Mouse (Mus musculus) liver, postnatal 0 days (tissue): ENCODE measurements around the gene Cybrd1. TPM values are rescaled to one million over a fixed set of nuclear protein-coding genes. Genes with fewer than 3 reads are reported as not detected.

Experiments used
- ATAC-seq: fragments of 200-750 bp; cut with Nextera tagmentation; 2 replicates; pipeline ENCODE4 v1.8.0; 2017; ENCODE audit warnings: mild to moderate bottlenecking, moderate library complexity
- DNase-seq: peaks from one replicate; pipeline ENCODE4 v3.0.0-alpha.2; 2016
- H3K27ac ChIP-seq: fragments of 300-500 bp; sonication (generic); 2 replicates; pipeline ENCODE4 v1.5.1; 2014; ENCODE audit warnings: antibody characterized with exemption, moderate library complexity, mild to moderate bottlenecking, low read depth
- H3K27me3 ChIP-seq: fragments of 300-500 bp; sonication (generic); 2 replicates; pipeline ENCODE4 v1.6.1; 2014; ENCODE audit warnings: low read length, control low read depth, mixed read lengths; ENCODE audit not compliant: insufficient read depth
- H3K36me3 ChIP-seq: fragments of 300-500 bp; sonication (generic); replicated peaks from 2 replicates; pipeline ENCODE4 v1.6.1; 2014; ENCODE audit warnings: mild to moderate bottlenecking, control low read depth, low read length, moderate library complexity, mixed read lengths; ENCODE audit not compliant: insufficient read depth
- H3K4me1 ChIP-seq: fragments of 300-500 bp; sonication (generic); 2 replicates; pipeline ENCODE4 v1.6.1; 2014; ENCODE audit warnings: antibody characterized with exemption, mild to moderate bottlenecking, control low read depth; ENCODE audit not compliant: insufficient read depth
- H3K4me2 ChIP-seq: fragments of 300-500 bp; sonication (generic); 2 replicates; pipeline ENCODE4 v1.6.1; 2014; ENCODE audit warnings: low read depth, mild to moderate bottlenecking, low read length, moderate library complexity, mixed read lengths
- H3K4me3 ChIP-seq: fragments of 300-500 bp; sonication (generic); 2 replicates; pipeline ENCODE4 v1.5.1; 2014; ENCODE audit warnings: low read depth, low read length
- H3K9ac ChIP-seq: fragments of 300-500 bp; sonication (generic); replicated peaks from 2 replicates; pipeline ENCODE4 v1.6.1; 2014; ENCODE audit warnings: mild to moderate bottlenecking, moderate library complexity
- H3K9me3 ChIP-seq: fragments of 300-500 bp; sonication (generic); 2 replicates; pipeline ENCODE4 v1.6.1; 2016; ENCODE audit warnings: mild to moderate bottlenecking, control low read depth, low read length, mixed read lengths
- CTCF ChIP-seq: sonication (generic); IDR thresholded peaks from 2 replicates; pipeline ENCODE4 v1.5.1; 2016; ENCODE audit warnings: antibody characterized with exemption, low read depth
- EP300 ChIP-seq: IDR thresholded peaks from 2 replicates; pipeline ENCODE4 v1.6.1; 2016; ENCODE audit warnings: antibody characterized with exemption, low read depth, mild to moderate bottlenecking
- WGBS: fragments of 180-500 bp; shearing (Covaris S2); extraction: QIAGEN DNeasy Blood & Tissue Kit; methylation state at CpG from one replicate; pipeline ENCODE4 v1.1.7; 2014; ENCODE audit not compliant: insufficient replicate concordance; 5-methylcytosine and 5-hydroxymethylcytosine counted together
- polyA plus RNA-seq: library from polyadenylated mRNA; unstranded; fragments of >200 nt; fragmentation: Nextera tagmentation; extraction: Ambion mirVana; gene quantifications from 2 replicates; pipeline ENCODE4 v1.2.1, GENCODE M21; 2015

The Cybrd1 gene
- polyA plus RNA-seq, 1 experiment from 2014 or later = 0.22 TPM

DNA sequence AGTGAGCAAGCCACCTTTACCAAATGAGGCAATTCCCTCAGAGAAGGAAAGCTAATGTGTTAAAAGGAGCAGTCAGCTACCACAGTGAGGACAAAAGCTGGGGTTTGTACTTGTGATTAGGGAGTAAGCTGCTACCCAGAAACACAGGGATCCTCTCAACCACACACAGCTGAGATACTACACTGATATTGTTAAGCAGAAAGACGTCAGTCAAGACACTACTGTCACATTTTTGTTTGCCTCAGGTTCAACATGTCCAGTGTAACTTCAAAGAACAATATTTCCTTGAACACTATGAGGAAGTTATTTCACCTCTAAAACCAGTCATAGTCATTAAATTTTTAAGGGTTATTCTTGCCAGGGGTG is 59.5 kb downstream of the Cybrd1 start:
- TF ChIP-seq CTCF (no peak), EP300 (no peak)
- no peaks in the 10 kb centered on the region for H3K9me3 ChIP-seq
- H3K27me3 ChIP-seq = no peaks in the 10 kb centered on the region
- WGBS = 49% methylated on average over 1 of the region's 1 CpGs
- no peak overlapping the region for H3K27ac ChIP-seq
- no peaks in the 10 kb centered on the region for H3K36me3 ChIP-seq
- no peak overlapping the region for H3K9ac ChIP-seq
- no peak for DNase-seq
- no peaks in the 10 kb centered on the region for H3K4me1 ChIP-seq
- no peak overlapping the region for H3K4me3 ChIP-seq
- no peak for ATAC-seq
- peak overlapping the region; percentile 7; the same call in 1 of the 2 replicates for H3K4me2 ChIP-seq

DNA sequence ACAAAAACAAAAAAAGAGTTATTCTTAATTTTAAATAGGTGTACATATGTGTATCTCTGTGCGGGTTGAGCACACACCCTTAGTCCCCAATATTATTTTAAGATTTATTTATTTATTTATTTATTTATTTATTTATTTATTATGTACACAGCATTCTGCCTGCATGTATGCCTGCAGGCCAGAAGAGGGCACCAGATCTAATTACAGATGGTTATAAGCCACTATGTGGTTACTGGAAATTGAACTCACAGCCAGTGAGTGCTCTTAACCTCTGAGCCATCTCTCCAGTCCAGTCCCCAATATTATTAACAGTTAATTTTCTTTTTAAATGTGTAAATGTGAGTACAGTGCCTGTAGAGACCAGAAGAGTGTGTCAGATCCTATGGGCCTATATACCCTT is 60.0 kb downstream of the Cybrd1 start:
- no peak overlapping the region for H3K4me2 ChIP-seq
- H3K4me1 ChIP-seq = no peaks in the 10 kb centered on the region
- H3K27me3 ChIP-seq = no peaks in the 10 kb centered on the region
- H3K4me3 ChIP-seq = no peak overlapping the region
- H3K27ac ChIP-seq = no peak overlapping the region
- H3K9ac ChIP-seq = no peak overlapping the region
- TF ChIP-seq CTCF = peak; percentile 39
- TF ChIP-seq EP300 = no peak
- H3K36me3 ChIP-seq = no peaks in the 10 kb centered on the region
- 83% methylated on average over 1 of the region's 1 CpGs for WGBS
- no peak for DNase-seq
- ATAC-seq = no peak
- H3K9me3 ChIP-seq = no peaks in the 10 kb centered on the region

DNA sequence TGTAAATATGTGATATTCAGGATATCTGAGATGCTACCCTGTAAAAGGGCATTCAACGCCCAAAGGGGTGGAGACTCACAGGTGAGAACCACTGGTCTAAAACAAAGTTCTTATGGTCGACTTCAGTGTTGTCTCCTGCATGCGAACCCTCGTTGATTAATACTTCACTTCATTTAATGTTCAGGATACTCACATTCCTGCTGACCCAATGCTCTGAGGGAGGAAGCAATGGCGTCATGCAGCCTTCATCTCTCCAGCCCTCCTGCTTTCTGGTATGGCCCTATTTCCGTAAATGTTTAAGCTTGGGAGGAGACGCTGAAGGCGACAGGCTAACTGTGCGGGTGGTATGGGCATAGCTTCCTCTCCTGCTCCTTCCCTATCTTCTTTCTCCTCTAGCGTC is 62.0 kb downstream of the Cybrd1 start:
- Histone ChIP-seq H3K4me1 (no peaks in the 10 kb centered on the region), H3K4me2 (no peak overlapping the region), H3K9me3 (no peaks in the 10 kb centered on the region), H3K36me3 (no peaks in the 10 kb centered on the region), H3K27me3 (no peaks in the 10 kb centered on the region), H3K9ac (no peak overlapping the region), H3K4me3 (no peak overlapping the region), H3K27ac (no peak overlapping the region)
- no peak for TF ChIP-seq EP300
- TF ChIP-seq CTCF = no peak
- 81% methylated on average over 10 of the region's 10 CpGs for WGBS
- DNase-seq = no peak
- no peak for ATAC-seq

DNA sequence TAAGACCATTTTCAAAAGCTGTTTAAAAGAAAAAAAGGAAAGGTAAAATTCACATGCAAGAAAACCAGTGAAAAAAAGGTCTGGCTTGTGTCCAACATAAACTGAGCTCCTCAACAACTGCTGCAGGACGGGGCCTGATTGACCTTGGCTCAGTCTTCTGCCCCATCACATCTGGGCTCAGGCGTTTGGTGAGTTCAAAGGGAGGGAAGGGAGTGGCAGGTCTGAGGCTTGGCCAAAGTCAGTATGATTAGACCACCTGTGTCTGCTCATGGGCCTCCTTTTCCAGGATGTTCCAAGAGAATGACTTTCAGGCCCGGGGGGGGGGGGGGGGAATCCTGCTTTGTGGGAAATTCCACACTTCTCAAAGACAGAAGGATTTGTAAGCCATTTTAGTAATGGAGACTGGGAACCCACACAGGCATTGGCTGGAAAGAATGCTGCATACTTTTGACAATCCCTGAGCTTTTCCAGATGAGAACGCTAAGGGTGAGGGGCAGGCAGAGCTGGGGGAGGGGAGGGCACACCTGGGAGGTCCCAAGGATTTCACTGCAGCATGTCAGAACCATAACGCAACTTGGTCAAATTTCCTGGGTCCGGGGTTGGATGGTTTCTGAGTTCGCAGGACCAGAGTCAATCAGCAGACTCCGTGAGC is 63.0 kb downstream of the Cybrd1 start:
- H3K36me3 ChIP-seq = no peaks in the 10 kb centered on the region
- whole genome bisulfite sequencing = 60% methylated on average over 8 of the region's 8 CpGs
- H3K9ac ChIP-seq = no peak overlapping the region
- TF ChIP-seq CTCF (no peak), EP300 (no peak)
- H3K27me3 ChIP-seq = no peaks in the 10 kb centered on the region
- no peak overlapping the region for H3K4me2 ChIP-seq
- H3K9me3 ChIP-seq = no peaks in the 10 kb centered on the region
- H3K4me1 ChIP-seq = no peaks in the 10 kb centered on the region
- no peak for DNase-seq
- no peak overlapping the region for H3K4me3 ChIP-seq
- ATAC-seq = no peak
- H3K27ac ChIP-seq = no peak overlapping the region

- H3K4me1 ChIP-seq = peaks cover 3% of the 10 kb centered on the region; the same call in 1 of the 2 replicates
- ATAC-seq = peak; percentile 57
- H3K4me2 ChIP-seq = no peak overlapping the region
- 0 out of 2 replicates have a peak, but pooled peaks cover 6% of the 10 kb centered on the region for H3K27me3 ChIP-seq
- no peaks in the 10 kb centered on the region for H3K9me3 ChIP-seq
- H3K9ac ChIP-seq = no peak overlapping the region
- no peak overlapping the region for H3K27ac ChIP-seq
- no peak for TF ChIP-seq CTCF
- TF ChIP-seq EP300 = no peak
- no peak for DNase-seq
- no peaks in the 10 kb centered on the region for H3K36me3 ChIP-seq
- H3K4me3 ChIP-seq = no peak overlapping the region
- WGBS = 55% methylated on average over 3 of the region's 3 CpGs
Observed at GRCm38 (mm10) chr2:71187950-71188349, 70.2 kb downstream of the Cybrd1 start.

- Histone ChIP-seq H3K36me3 (no peaks in the 10 kb centered on the region), H3K9ac (no peak overlapping the region), H3K9me3 (no peaks in the 10 kb centered on the region), H3K4me1 (peaks cover 3% of the 10 kb centered on the region; the same call in 1 of the 2 replicates), H3K4me3 (no peak overlapping the region), H3K4me2 (no peak overlapping the region), H3K27me3 (0 out of 2 replicates have a peak, but pooled peaks cover 6% of the 10 kb centered on the region), H3K27ac (no peak overlapping the region)
- 55% methylated on average over 2 of the region's 2 CpGs for WGBS
- no peak for DNase-seq
- no peak for TF ChIP-seq EP300
- ATAC-seq = no peak
Observed at GRCm38 (mm10) chr2:71188861-71189260, 71.1 kb downstream of the Cybrd1 start.
